In the genomic region with DNA sequence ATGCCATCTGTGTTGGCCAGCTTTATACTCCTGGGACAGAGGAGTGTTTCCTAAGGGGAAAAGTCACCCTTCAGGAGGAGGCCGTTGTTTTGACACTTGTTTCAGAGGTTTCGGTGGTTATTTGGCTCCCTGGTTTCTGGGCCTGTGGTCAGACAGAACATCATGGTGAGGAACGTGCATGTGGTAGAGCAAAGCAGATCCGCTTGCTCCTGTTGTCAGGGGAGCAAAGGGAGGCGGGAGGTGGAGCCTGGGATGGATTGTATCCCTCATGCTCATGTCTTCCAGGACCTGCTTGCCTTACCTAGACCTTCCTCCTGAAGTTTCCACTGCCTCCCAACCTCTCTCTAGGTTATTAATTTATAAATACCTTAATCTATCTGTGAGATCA, we compare ENCODE assay signal across 7 mouse cellular contexts. TPM values are rescaled to one million over a fixed set of nuclear protein-coding genes. Genes with fewer than 3 reads are reported as not detected.
DNase-seq lines count a peak whose midpoint lies in the region; ATAC-seq lines count a peak whose summit lies in the region.

No protein-coding gene starts in this region.

- peaks cover 39% of the 10 kb centered on the region for H3K4me1 ChIP-seq in hindbrain, embryonic 12.5 days

- peak; percentile 48 for ATAC-seq in common myeloid progenitor, adult 5-6 weeks (replicated peaks; ENCODE audit: low read depth, poor library complexity, severe bottlenecking)
- no peak for ATAC-seq in hindbrain, embryonic 12.5 days (ENCODE audit: low FRiP score)
- peak; percentile 44 for ATAC-seq in megakaryocyte-erythroid progenitor cell, adult 5-6 weeks (replicated peaks; ENCODE audit: low FRiP score, low TSS enrichment, poor library complexity, severe bottlenecking)

- H3K27me3 ChIP-seq in hindbrain, embryonic 12.5 days, result no peaks in the 10 kb centered on the region

- H3K27ac ChIP-seq in hindbrain, embryonic 12.5 days, result peak overlapping the region; percentile 66

- intact Hi-C loops in left cerebral cortex, postnatal 14 days (cut with DNase I), result loop anchor here (10.0 kb wide), 2 partner anchors 82 to 258 kb away; a partner anchor contains a TSS

- peak overlapping the region; percentile 48 for H3K4me2 ChIP-seq in hindbrain, embryonic 12.5 days (replicated peaks)

- peak overlapping the region; percentile 24; the same call in 1 of the 2 replicates for H3K9ac ChIP-seq in hindbrain, embryonic 12.5 days

- DNase-seq in thymus, postnatal 4 days, result peak; percentile 43
- no peak for DNase-seq in thymus, postnatal 25 days
- DNase-seq in ovary, adult 18-20 months (ENCODE audit: low spot score), result no peak
- no peak for DNase-seq in left cerebral cortex, postnatal 14 days (ENCODE audit: low spot score in 2 of 2)

- H3K4me3 ChIP-seq in hindbrain, embryonic 12.5 days, result 0 out of 2 replicates have a peak overlapping the region, but pooled peaks have one; percentile 4

- 4% methylated on average over 5 of the region's 5 CpGs for WGBS in hindbrain, embryonic 12.5 days

- no peaks in the 10 kb centered on the region for H3K9me3 ChIP-seq in hindbrain, embryonic 12.5 days (replicated peaks)

- H3K36me3 ChIP-seq in hindbrain, embryonic 12.5 days, result no peaks in the 10 kb centered on the region

RNA-seq across cellular contexts. Expression of a gene that starts 5.7 kb away (rescaled TPM):
- total RNA-seq in common myeloid progenitor, adult 5-6 weeks (2017), result 69.2 and 87.6 TPM in 2 replicates
- 49.7 and 49.8 TPM in 2 replicates for polyA plus RNA-seq in hindbrain, embryonic 12.5 days (2016; fragmentation: Nextera tagmentation; extraction: Ambion mirVana)
- 48.0 and 71.7 TPM in 2 replicates for total RNA-seq in megakaryocyte-erythroid progenitor cell, adult 5-6 weeks (2014; fragmentation: Nextera tagmentation)
- 69.4 and 88.0 TPM in 2 replicates for total RNA-seq in megakaryocyte-erythroid progenitor cell, adult 5-6 weeks (2017)
- 100 to 1,000 TPM; 189 to 193 TPM for total RNA-seq in left cerebral cortex, postnatal 14 days (2021)
